Mouse (Mus musculus): ENCODE data around the gene Islr. TPM values are rescaled to one million over a fixed set of nuclear protein-coding genes. Genes with fewer than 3 reads are reported as not detected.

Gene Islr
- total and polyA plus RNA-seq, 3 experiments, result not detected

- TF ChIP-seq MAX (IDR thresholded peaks at IDR 0.05; ENCODE audit: low read length), result no peak
- no peak for TF ChIP-seq MXI1 (IDR thresholded peaks at IDR 0.05; ENCODE audit: low read depth, low read length)
- no peak for TF ChIP-seq NRF1 (IDR thresholded peaks at IDR 0.05; ENCODE audit: insufficient read depth, low read depth, low read length, poor library complexity, severe bottlenecking)
- no peak for TF ChIP-seq TAL1 (IDR thresholded peaks at IDR 0.05; ENCODE audit: low read length)
- no peak for TF ChIP-seq UBTF (IDR thresholded peaks at IDR 0.05; ENCODE audit: borderline replicate concordance, insufficient read depth, low read depth, low read length)
- no peak for TF ChIP-seq CHD2 (IDR thresholded peaks at IDR 0.05; ENCODE audit: low read length)
- TF ChIP-seq CTCF (IDR thresholded peaks at IDR 0.05 in 2 of 3, conservative IDR thresholded peaks at IDR 0.05 in 1 of 3; ENCODE audit: control insufficient read depth in 1 of 3, insufficient read depth in 1 of 3, low read depth in 2 of 3, low read length in 3 of 3, poor library complexity in 1 of 3, severe bottlenecking in 1 of 3), result no peak
- TF ChIP-seq USF1 (IDR thresholded peaks at IDR 0.05; ENCODE audit: low read depth, low read length), result no peak
- TF ChIP-seq MAZ (IDR thresholded peaks at IDR 0.05; ENCODE audit: low read depth, low read length), result no peak
- no peak for TF ChIP-seq TCF12 (IDR thresholded peaks at IDR 0.05; ENCODE audit: low read depth, low read length)
- TF ChIP-seq TBP (IDR thresholded peaks at IDR 0.05; ENCODE audit: low read depth, low read length), result no peak
- TF ChIP-seq ELF1 (IDR thresholded peaks at IDR 0.05; ENCODE audit: low read depth, low read length), result no peak
- TF ChIP-seq MYC (IDR thresholded peaks at IDR 0.05; ENCODE audit: low read depth, low read length), result no peak
- no peak for TF ChIP-seq E2F4 (IDR thresholded peaks at IDR 0.05; ENCODE audit: borderline replicate concordance, low read depth, low read length)
- no peak for TF ChIP-seq GABPA (IDR thresholded peaks at IDR 0.05; ENCODE audit: low read depth, low read length)
- TF ChIP-seq ZKSCAN1 (IDR thresholded peaks at IDR 0.05; ENCODE audit: low read depth, low read length), result no peak
- no peak for TF ChIP-seq POLR2AphosphoS2 (IDR thresholded peaks at IDR 0.05; ENCODE audit: low read length)
- TF ChIP-seq HCFC1 (IDR thresholded peaks at IDR 0.05; ENCODE audit: low read depth, low read length), result no peak
- no peak for TF ChIP-seq CHD1 (IDR thresholded peaks at IDR 0.05; ENCODE audit: low read depth, low read length)
- TF ChIP-seq MYB (IDR thresholded peaks at IDR 0.05; ENCODE audit: low read depth, low read length), result no peak
- no peak for DNase-seq (ENCODE audit: low read depth, low spot score)
- no peak overlapping the region for H3K9ac ChIP-seq (ENCODE audit: control insufficient read depth, low read depth, low read length, poor library complexity, severe bottlenecking)
- no peaks in the 10 kb centered on the region for H3K4me1 ChIP-seq (ENCODE audit: control insufficient read depth in 1 of 2, insufficient read depth in 2 of 2, low read length in 2 of 2)
- H3K79me2 ChIP-seq (ENCODE audit: control insufficient read depth, insufficient read depth, low read length, poor library complexity), result no peaks in the 10 kb centered on the region
- no peak overlapping the region for H3K27ac ChIP-seq (ENCODE audit: control insufficient read depth, low read depth, low read length)
- peaks cover 2 to 3% of the 10 kb centered on the region in 2 experiments; a peak in 3 of 4 replicates for H3K27me3 ChIP-seq (ENCODE audit: control insufficient read depth in 1 of 2, insufficient read depth in 2 of 2, low read length in 2 of 2)
- H3K9me3 ChIP-seq (replicated peaks; ENCODE audit: insufficient read depth, low read length), result no peaks in the 10 kb centered on the region
- H3K4me3 ChIP-seq (ENCODE audit: control insufficient read depth in 1 of 2, insufficient read depth in 1 of 2, low read depth in 2 of 2, low read length in 2 of 2), result no peak overlapping the region
- H3K36me3 ChIP-seq (ENCODE audit: control insufficient read depth in 1 of 2, insufficient read depth in 2 of 2, low read length in 2 of 2), result no peaks in the 10 kb centered on the region
Observed at GRCm38 (mm10) chr9:58110787-58111186, 93.3 kb downstream of the Islr start.

DNA sequence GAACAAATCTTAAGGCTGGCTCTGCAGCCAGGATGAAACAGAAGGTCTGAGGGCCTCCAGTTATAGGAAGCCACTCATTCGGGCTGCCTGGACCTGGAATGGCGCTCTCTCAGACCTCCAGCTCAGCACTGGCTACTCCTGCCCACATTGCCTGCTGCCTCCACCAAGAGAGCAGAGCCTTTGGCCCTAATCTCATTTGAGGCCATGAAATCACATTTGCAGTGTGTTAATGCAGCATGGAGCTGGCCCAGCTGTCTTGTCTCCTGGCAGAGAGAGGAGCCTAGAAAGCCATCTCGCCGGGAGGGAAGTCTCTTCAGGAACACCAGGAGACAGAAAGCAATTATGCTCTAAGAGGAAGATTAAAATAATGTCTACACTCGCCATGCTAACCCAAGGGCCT, 96.6 kb downstream of the Islr start:
- no peak for DNase-seq (ENCODE audit: low read depth, low spot score)
- no peaks in the 10 kb centered on the region for H3K36me3 ChIP-seq (ENCODE audit: control insufficient read depth in 1 of 2, insufficient read depth in 2 of 2, low read length in 2 of 2)
- H3K4me1 ChIP-seq (ENCODE audit: control insufficient read depth in 1 of 2, insufficient read depth in 2 of 2, low read length in 2 of 2), result no peaks in the 10 kb centered on the region
- peaks cover 4 to 9% of the 10 kb centered on the region in 2 experiments for H3K27me3 ChIP-seq (ENCODE audit: control insufficient read depth in 1 of 2, insufficient read depth in 2 of 2, low read length in 2 of 2)
- H3K27ac ChIP-seq (ENCODE audit: control insufficient read depth, low read depth, low read length), result no peak overlapping the region
- no peak overlapping the region for H3K4me3 ChIP-seq (ENCODE audit: control insufficient read depth in 1 of 2, insufficient read depth in 1 of 2, low read depth in 2 of 2, low read length in 2 of 2)
- H3K9me3 ChIP-seq (replicated peaks; ENCODE audit: insufficient read depth, low read length), result no peaks in the 10 kb centered on the region
- TF ChIP-seq ELF1 (IDR thresholded peaks at IDR 0.05; ENCODE audit: low read depth, low read length) (no peak), GATA1 (IDR thresholded peaks at IDR 0.05; ENCODE audit: low read depth, low read length) (no peak), CHD2 (IDR thresholded peaks at IDR 0.05; ENCODE audit: low read length) (no peak), USF2 (IDR thresholded peaks at IDR 0.05; ENCODE audit: borderline replicate concordance in 1 of 2, insufficient read depth in 1 of 2, low read depth in 1 of 2, low read length in 2 of 2) (no peak), ZNF384 (IDR thresholded peaks at IDR 0.05; ENCODE audit: low read depth, low read length) (no peak), NRF1 (IDR thresholded peaks at IDR 0.05; ENCODE audit: insufficient read depth, low read depth, low read length, poor library complexity, severe bottlenecking) (no peak), MEF2A (IDR thresholded peaks at IDR 0.05; ENCODE audit: extremely low read depth, insufficient replicate concordance, low read depth, low read length, poor library complexity, severe bottlenecking) (no peak), TCF12 (IDR thresholded peaks at IDR 0.05; ENCODE audit: low read depth, low read length) (no peak)
- H3K9ac ChIP-seq (ENCODE audit: control insufficient read depth, low read depth, low read length, poor library complexity, severe bottlenecking), result no peak overlapping the region
- H3K79me2 ChIP-seq (ENCODE audit: control insufficient read depth, insufficient read depth, low read length, poor library complexity), result no peaks in the 10 kb centered on the region

Data from MEL (cell line).